Mouse (Mus musculus) layer of hippocampus, adult 9-10 months (tissue): ENCODE data around the gene Echdc3.

Experiments used
- DNase-seq: peaks from one replicate; pipeline ENCODE4 v3.0.0; 2022; ENCODE audit warnings: low spot score

The Echdc3 gene

GRCm38 (mm10) chr2:6168560-6168959, 44.3 kb downstream of the Echdc3 start:
- DNase-seq, result no peak

GRCm38 (mm10) chr2:6167843-6168558, 44.8 kb downstream of the Echdc3 start:
- peak; percentile 78 for DNase-seq

GRCm38 (mm10) chr2:6165771-6166170, 47.1 kb downstream of the Echdc3 start:
- no peak for DNase-seq

GRCm38 (mm10) chr2:6164606-6165290, 48.1 kb downstream of the Echdc3 start:
- no peak for DNase-seq

GRCm38 (mm10) chr2:6162366-6163040, 50.3 kb downstream of the Echdc3 start:
- DNase-seq, result no peak

GRCm38 (mm10) chr2:6159735-6160134, 53.1 kb downstream of the Echdc3 start:
- DNase-seq, result no peak

- no peak for DNase-seq
Observed at GRCm38 (mm10) chr2:6159219-6159618, 53.6 kb downstream of the Echdc3 start.

GRCm38 (mm10) chr2:6157635-6158034, 55.2 kb downstream of the Echdc3 start:
- no peak for DNase-seq

GRCm38 (mm10) chr2:6157208-6157607, 55.6 kb downstream of the Echdc3 start:
- DNase-seq, result no peak

- DNase-seq, result no peak
Observed at GRCm38 (mm10) chr2:6149801-6150200, 63.0 kb downstream of the Echdc3 start.

GRCm38 (mm10) chr2:6146901-6147300, 65.9 kb downstream of the Echdc3 start:
- no peak for DNase-seq

GRCm38 (mm10) chr2:6146257-6146656, 66.6 kb downstream of the Echdc3 start:
- no peak for DNase-seq

GRCm38 (mm10) chr2:6145611-6146010, 67.2 kb downstream of the Echdc3 start:
- DNase-seq, result no peak

- DNase-seq, result no peak
Observed at GRCm38 (mm10) chr2:6142915-6143654, 69.7 kb downstream of the Echdc3 start.

- no peak for DNase-seq
Observed at GRCm38 (mm10) chr2:6140572-6141161, 72.2 kb downstream of the Echdc3 start.
